Mouse (Mus musculus): ENCODE measurements at regions not wholly inside any gene's neighbourhood (a gene's known extent, or its start where the extent isn't known, plus 50 kb on each side); places are given as distances from the start of the nearest gene placed in this dataset.

- Histone ChIP-seq H3K27me3 (ENCODE audit: insufficient read depth, low read length) (no peaks in the 10 kb centered on the region), H3K27ac (ENCODE audit: low read depth) (0 out of 2 replicates have a peak overlapping the region, but pooled peaks have one; percentile 18), H3K4me2 (ENCODE audit: low read depth, low read length) (no peak overlapping the region), H3K4me1 (ENCODE audit: insufficient read depth) (peaks cover 7% of the 10 kb centered on the region; the same call in 1 of the 2 replicates), H3K9me3 (ENCODE audit: low read length) (no peaks in the 10 kb centered on the region), H3K9ac (replicated peaks) (no peak overlapping the region), H3K4me3 (ENCODE audit: low read depth, low read length) (no peak overlapping the region), H3K36me3 (replicated peaks; ENCODE audit: insufficient read depth, low read length) (0 out of 2 replicates have a peak, but pooled peaks cover 1% of the 10 kb centered on the region)
- no peak for DNase-seq
- ATAC-seq = no peak
- TF ChIP-seq CTCF (IDR thresholded peaks at IDR 0.05; ENCODE audit: low read depth) (no peak), EP300 (IDR thresholded peaks at IDR 0.05; ENCODE audit: low read depth) (no peak)
- WGBS (ENCODE audit: insufficient replicate concordance) = 54% methylated on average over 8 of the region's 10 CpGs
Observed at GRCm38 (mm10) chr10:43758124-43759025, 143.2 kb downstream of the Qrsl1 start.

DNA sequence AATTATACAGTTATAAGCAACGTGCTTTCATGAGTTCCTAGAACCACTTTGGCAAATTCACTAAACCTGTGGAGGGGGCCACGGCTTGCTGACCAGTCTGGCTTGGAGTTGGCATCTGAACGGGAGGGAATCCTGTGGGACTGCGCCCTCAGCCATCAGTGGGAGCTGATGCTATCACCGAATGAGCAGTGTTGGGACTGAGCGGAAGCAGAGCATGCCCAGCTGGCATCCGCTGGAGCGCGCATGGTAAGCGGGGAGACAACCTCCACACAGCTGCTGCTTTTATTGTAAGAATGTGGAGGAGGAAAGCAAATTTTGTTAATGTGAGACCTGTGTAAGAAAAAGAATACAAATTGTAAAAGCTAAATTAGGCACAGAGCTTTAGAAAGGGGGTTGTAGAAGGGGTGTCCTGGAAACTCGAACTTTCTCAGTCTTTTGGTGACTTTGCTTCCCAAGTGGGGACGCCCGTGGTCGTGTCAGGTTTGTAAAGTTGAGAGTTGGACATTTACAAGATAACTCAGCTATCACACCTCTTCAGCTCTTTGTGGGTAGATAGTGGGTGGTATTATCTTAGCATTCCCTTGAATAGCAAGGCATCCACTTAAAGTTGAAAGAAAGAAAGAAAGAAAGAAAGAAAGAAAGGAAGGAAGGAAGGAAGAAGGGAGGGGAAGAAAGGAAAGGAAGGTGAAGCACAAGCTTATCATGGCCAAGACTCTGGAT lies 142.2 kb downstream of the Qrsl1 start:
- ATAC-seq (no peak), DNase-seq (no peak)
- Histone ChIP-seq H3K27me3 (ENCODE audit: insufficient read depth, low read length) (no peaks in the 10 kb centered on the region), H3K4me3 (ENCODE audit: low read depth, low read length) (no peak overlapping the region), H3K9ac (replicated peaks) (no peak overlapping the region), H3K4me1 (ENCODE audit: insufficient read depth) (peaks cover 7% of the 10 kb centered on the region; the same call in 1 of the 2 replicates), H3K36me3 (replicated peaks; ENCODE audit: insufficient read depth, low read length) (0 out of 2 replicates have a peak, but pooled peaks cover 3% of the 10 kb centered on the region), H3K27ac (ENCODE audit: low read depth) (0 out of 2 replicates have a peak overlapping the region, but pooled peaks have one; percentile 18), H3K9me3 (ENCODE audit: low read length) (peaks cover 3% of the 10 kb centered on the region; the same call in 1 of the 2 replicates), H3K4me2 (ENCODE audit: low read depth, low read length) (no peak overlapping the region)
- 69% methylated on average over 14 of the region's 14 CpGs for WGBS (ENCODE audit: insufficient replicate concordance)
- TF ChIP-seq EP300 (IDR thresholded peaks at IDR 0.05; ENCODE audit: low read depth) (no peak), CTCF (IDR thresholded peaks at IDR 0.05; ENCODE audit: low read depth) (no peak)

- no peak overlapping the region for H3K4me3 ChIP-seq (ENCODE audit: low read depth, low read length)
- no peak overlapping the region for H3K4me2 ChIP-seq (ENCODE audit: low read depth, low read length)
- DNase-seq (no peak), ATAC-seq (no peak)
- 0 out of 2 replicates have a peak, but pooled peaks cover 3% of the 10 kb centered on the region for H3K36me3 ChIP-seq (replicated peaks; ENCODE audit: insufficient read depth, low read length)
- no peak overlapping the region for H3K9ac ChIP-seq (replicated peaks)
- H3K4me1 ChIP-seq (ENCODE audit: insufficient read depth) = peaks cover 11% of the 10 kb centered on the region
- no peaks in the 10 kb centered on the region for H3K27me3 ChIP-seq (ENCODE audit: insufficient read depth, low read length)
- TF ChIP-seq EP300 (IDR thresholded peaks at IDR 0.05; ENCODE audit: low read depth) (no peak), CTCF (IDR thresholded peaks at IDR 0.05; ENCODE audit: low read depth) (no peak)
- peaks cover 3% of the 10 kb centered on the region; the same call in 1 of the 2 replicates for H3K9me3 ChIP-seq (ENCODE audit: low read length)
- WGBS (ENCODE audit: insufficient replicate concordance) = 85% methylated on average over 5 of the region's 5 CpGs
- no peak overlapping the region for H3K27ac ChIP-seq (ENCODE audit: low read depth)
Observed at GRCm38 (mm10) chr10:43759906-43760281, 141.7 kb downstream of the Qrsl1 start.

DNA sequence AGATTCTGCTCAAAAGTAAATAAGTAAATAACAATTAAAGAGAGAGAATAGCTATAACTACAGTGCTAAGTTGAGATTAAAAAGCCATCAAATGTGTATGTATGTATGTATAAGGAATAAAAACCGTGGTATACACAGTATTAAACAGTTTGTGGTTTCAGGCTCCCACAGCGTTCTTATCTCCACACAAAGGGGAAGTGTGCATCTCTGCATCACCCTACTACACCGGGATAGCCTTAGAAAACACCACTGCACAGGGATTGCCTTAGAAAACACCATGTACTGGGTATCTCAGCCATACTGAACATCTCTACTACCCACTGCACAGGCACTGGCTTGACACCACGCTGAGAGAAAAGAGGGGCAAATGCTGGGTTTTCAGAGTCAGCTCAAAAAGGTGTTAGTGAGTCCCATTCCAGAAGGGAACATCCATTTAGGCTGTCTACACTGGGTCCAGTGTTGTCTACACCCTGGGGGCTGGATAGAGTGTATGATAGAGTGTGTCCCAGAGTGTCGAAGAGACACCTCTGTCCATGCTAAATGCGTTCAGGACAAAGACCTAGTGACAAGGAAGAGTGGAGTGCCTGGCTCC lies 139.5 kb downstream of the Qrsl1 start:
- 45% methylated on average over 6 of the region's 6 CpGs for WGBS (ENCODE audit: insufficient replicate concordance)
- H3K27me3 ChIP-seq (ENCODE audit: insufficient read depth, low read length) = no peaks in the 10 kb centered on the region
- ATAC-seq = no peak
- H3K36me3 ChIP-seq (replicated peaks; ENCODE audit: insufficient read depth, low read length) = 0 out of 2 replicates have a peak, but pooled peaks cover 3% of the 10 kb centered on the region
- no peak overlapping the region for H3K4me2 ChIP-seq (ENCODE audit: low read depth, low read length)
- H3K9me3 ChIP-seq (ENCODE audit: low read length) = peaks cover 3% of the 10 kb centered on the region; the same call in 1 of the 2 replicates
- TF ChIP-seq CTCF (IDR thresholded peaks at IDR 0.05; ENCODE audit: low read depth) (no peak), EP300 (IDR thresholded peaks at IDR 0.05; ENCODE audit: low read depth) (no peak)
- H3K9ac ChIP-seq (replicated peaks) = no peak overlapping the region
- no peak overlapping the region for H3K27ac ChIP-seq (ENCODE audit: low read depth)
- no peak for DNase-seq
- H3K4me1 ChIP-seq (ENCODE audit: insufficient read depth) = peaks cover 21% of the 10 kb centered on the region
- H3K4me3 ChIP-seq (ENCODE audit: low read depth, low read length) = no peak overlapping the region

GRCm38 (mm10) chr10:43764581-43764980 lies 137.0 kb downstream of the Qrsl1 start:
- Histone ChIP-seq H3K27me3 (ENCODE audit: insufficient read depth, low read length) (no peaks in the 10 kb centered on the region), H3K36me3 (replicated peaks; ENCODE audit: insufficient read depth, low read length) (0 out of 2 replicates have a peak, but pooled peaks cover 3% of the 10 kb centered on the region), H3K4me3 (ENCODE audit: low read depth, low read length) (no peak overlapping the region), H3K9ac (replicated peaks) (no peak overlapping the region), H3K4me1 (ENCODE audit: insufficient read depth) (peaks cover 17% of the 10 kb centered on the region), H3K27ac (ENCODE audit: low read depth) (0 out of 2 replicates have a peak overlapping the region, but pooled peaks have one; percentile 46), H3K4me2 (ENCODE audit: low read depth, low read length) (no peak overlapping the region), H3K9me3 (ENCODE audit: low read length) (peaks cover 3% of the 10 kb centered on the region; the same call in 1 of the 2 replicates)
- ATAC-seq (no peak), DNase-seq (peak; percentile 9)
- no peak for TF ChIP-seq CTCF (IDR thresholded peaks at IDR 0.05; ENCODE audit: low read depth)
- TF ChIP-seq EP300 (IDR thresholded peaks at IDR 0.05; ENCODE audit: low read depth) = no peak
- WGBS (ENCODE audit: insufficient replicate concordance) = 69% methylated on average over 3 of the region's 3 CpGs
